ENCODE assay signal across 24 mouse cellular contexts in genomic region chr2:73952597-73953219, GRCm38 (mm10). TPM values are rescaled to one million over a fixed set of nuclear protein-coding genes. Genes with fewer than 3 reads are reported as not detected.
DNase-seq lines count a peak whose midpoint lies in the region; ATAC-seq lines count a peak whose summit lies in the region.
"Had no signal": no experiment of that assay in that cellular context is flagged by ENCODE, and none has a peak within 500 bp of the region (broad histone marks: within the 10 kb centered on the region; RNA-seq: fewer than 3 reads in every experiment).

No protein-coding gene starts in this region.

- H3K36me3 ChIP-seq in limb, embryonic 15.5 days: no peaks in the 10 kb centered on the region
- H3K36me3 ChIP-seq: G1E; heart, embryonic 12.5 days; hindbrain, embryonic 15.5 days; midbrain, embryonic 12.5 days; neural tube, embryonic 15.5 days; stomach, embryonic 15.5 days had no signal

- H3K27ac ChIP-seq in limb, embryonic 15.5 days: no peak overlapping the region
- H3K27ac ChIP-seq: forebrain, embryonic 13.5 days; hindbrain, embryonic 15.5 days; layer of hippocampus, adult 2 months; macrophage; midbrain, embryonic 12.5 days; neural tube, embryonic 15.5 days; stomach, embryonic 15.5 days had no signal

- 0 out of 2 replicates have a peak, but pooled peaks have one; percentile 40 for ATAC-seq in limb, embryonic 15.5 days (ENCODE audit: insufficient number of reproducible peaks, low FRiP score, low TSS enrichment, low read depth)
- ATAC-seq: CD4-positive, CD25-positive, alpha-beta regulatory T cell, adult 4 months; forebrain, embryonic 13.5 days had no signal

- H3K27me3 ChIP-seq in limb, embryonic 15.5 days: no peaks in the 10 kb centered on the region
- H3K27me3 ChIP-seq: forebrain, embryonic 13.5 days; hindbrain, embryonic 15.5 days; midbrain, embryonic 12.5 days; neural tube, embryonic 15.5 days; stomach, embryonic 15.5 days had no signal

- peak; percentile 53 for DNase-seq in embryo, embryonic 10.5 days (ENCODE audit: low spot score)
- DNase-seq in embryo, embryonic 10 days (ENCODE audit: low spot score): no peak
- DNase-seq in lung, postnatal 25 days (ENCODE audit: low spot score): peak; percentile 1
- no peak for DNase-seq in lung, adult 18-20 months
- no peak for DNase-seq in spleen, adult 18-20 months
- DNase-seq in spleen, postnatal 36 days (ENCODE audit: low spot score in 2 of 2): no peak
- no peak for DNase-seq in thymus, postnatal 4 days
- DNase-seq: adrenal gland, postnatal 10 days; cerebellum, adult 11-12 months; heart, postnatal 36 days; liver; lung, embryonic 14.5 days; thymus, adult 2 months had no signal

- no peak overlapping the region for H3K9ac ChIP-seq in limb, embryonic 15.5 days
- H3K9ac ChIP-seq: forebrain, embryonic 13.5 days; heart, embryonic 12.5 days; hindbrain, embryonic 15.5 days; lung, embryonic 14.5 days; midbrain, embryonic 12.5 days; neural tube, embryonic 15.5 days; stomach, embryonic 15.5 days had no signal

- no peak overlapping the region for H3K4me3 ChIP-seq in limb, embryonic 15.5 days
- H3K4me3 ChIP-seq: forebrain, embryonic 13.5 days; heart, embryonic 12.5 days; hindbrain, embryonic 15.5 days; layer of hippocampus, adult 2 months; midbrain, embryonic 12.5 days; neural tube, embryonic 15.5 days; stomach, embryonic 15.5 days had no signal

- H3K4me2 ChIP-seq in limb, embryonic 15.5 days: peak overlapping the region; percentile 17; the same call in 1 of the 2 replicates
- H3K4me2 ChIP-seq: forebrain, embryonic 13.5 days; heart, embryonic 12.5 days; hindbrain, embryonic 15.5 days; lung, embryonic 14.5 days; midbrain, embryonic 12.5 days; neural tube, embryonic 15.5 days; stomach, embryonic 15.5 days had no signal

- WGBS in limb, embryonic 15.5 days: 20% methylated on average over 8 of the region's 8 CpGs

- H3K9me3 ChIP-seq in limb, embryonic 15.5 days: no peaks in the 10 kb centered on the region
- H3K9me3 ChIP-seq: forebrain, embryonic 13.5 days; G1E; heart, embryonic 12.5 days; hindbrain, embryonic 15.5 days; midbrain, embryonic 12.5 days; neural tube, embryonic 15.5 days; stomach, embryonic 15.5 days had no signal

- H3K4me1 ChIP-seq in limb, embryonic 15.5 days: peaks cover 10% of the 10 kb centered on the region; the same call in 1 of the 2 replicates
- H3K4me1 ChIP-seq: heart, embryonic 12.5 days; hindbrain, embryonic 15.5 days; stomach, embryonic 15.5 days had no signal

RNA-seq across cellular contexts. Expression of gene Atp5g3, which starts 41.6 kb away (rescaled TPM):
- 804 and 950 TPM in 2 replicates for polyA plus RNA-seq in limb, embryonic 15.5 days (2015; fragmentation: Nextera tagmentation; extraction: Ambion mirVana)

Comparison
In these comparisons a context has a peak if more than half of its experiments do, and no peak if none do; other contexts are left out.
1. DNase-seq: peak in embryo, embryonic 10.5 days (single experiment) and lung, postnatal 25 days (single experiment); none in embryo, embryonic 10 days (single experiment), lung, adult 18-20 months (0 of 2), spleen, adult 18-20 months (0 of 2), spleen, postnatal 36 days (0 of 2) and thymus, postnatal 4 days (single experiment).